Mouse (Mus musculus): ENCODE measurements around the gene Ksr2.
"Not testable (repeated sequence)": the region's sequence is repeated elsewhere in the genome, so short reads cannot be mapped to it uniquely, and the experiment has no call there.

The Ksr2 gene

DNA sequence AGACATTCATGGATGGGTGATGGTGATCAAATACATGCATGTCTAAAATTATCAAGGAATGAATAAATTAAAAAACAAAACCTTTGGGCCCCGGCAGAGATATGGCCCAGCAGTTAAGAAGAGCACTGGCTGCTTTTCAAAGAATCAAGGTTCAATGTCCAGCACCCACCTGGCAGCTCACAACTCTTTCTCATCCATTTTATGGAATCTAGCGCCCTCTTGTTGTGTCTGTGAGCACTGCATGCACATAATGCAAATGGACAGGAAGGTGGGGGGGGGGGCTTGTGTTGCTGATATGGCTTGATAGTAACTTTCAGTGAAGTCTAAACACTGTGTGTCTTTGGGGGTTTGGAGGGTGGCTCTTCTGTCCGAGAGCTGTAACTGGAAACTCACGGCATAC, 5.6 kb upstream of the Ksr2 start:
- DNase-seq (ENCODE audit: low spot score in 2 of 2): peak; percentile 19 to 40

DNA sequence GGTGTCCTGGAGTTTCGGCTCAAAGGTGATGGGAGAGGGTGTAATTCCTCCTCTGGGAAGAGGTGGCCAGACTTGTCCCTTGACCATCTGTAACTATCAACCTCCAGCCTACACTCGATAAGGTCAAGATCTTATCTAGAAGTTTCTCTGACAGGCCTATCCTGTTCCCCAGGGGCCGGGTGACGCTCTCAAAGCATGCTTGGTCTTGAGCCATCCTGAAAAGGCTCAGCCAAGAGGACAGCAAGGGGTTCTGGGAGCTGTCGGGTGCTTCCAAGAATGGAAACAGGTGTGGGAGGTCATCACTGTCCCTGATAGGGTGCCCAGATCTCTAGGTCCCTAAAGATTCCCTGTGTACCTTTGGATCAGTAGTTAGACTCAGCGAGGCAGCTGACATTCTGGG, 4.4 kb upstream of the Ksr2 start:
- DNase-seq (ENCODE audit: low spot score in 2 of 2): no peak

DNA sequence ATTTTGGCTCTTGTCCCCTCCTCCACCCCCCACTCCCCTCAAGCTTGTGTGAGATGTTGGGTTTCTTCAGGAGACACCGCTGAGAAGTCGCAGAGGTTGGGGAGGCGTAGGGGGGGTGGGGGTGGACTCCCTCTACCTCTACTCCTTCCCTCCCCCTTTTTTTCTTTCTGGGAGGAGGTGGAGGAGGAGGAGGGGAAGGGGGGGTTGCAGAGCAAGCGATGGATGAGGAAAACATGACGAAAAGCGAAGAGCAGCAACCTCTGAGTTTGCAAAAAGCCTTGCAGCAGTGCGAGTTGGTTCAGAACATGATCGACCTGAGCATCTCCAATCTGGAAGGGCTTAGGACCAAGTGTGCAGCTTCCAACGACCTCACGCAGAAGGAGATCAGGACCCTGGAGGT, 811 bp downstream of the Ksr2 start:
- no peak for DNase-seq (ENCODE audit: low spot score in 2 of 2)

DNA sequence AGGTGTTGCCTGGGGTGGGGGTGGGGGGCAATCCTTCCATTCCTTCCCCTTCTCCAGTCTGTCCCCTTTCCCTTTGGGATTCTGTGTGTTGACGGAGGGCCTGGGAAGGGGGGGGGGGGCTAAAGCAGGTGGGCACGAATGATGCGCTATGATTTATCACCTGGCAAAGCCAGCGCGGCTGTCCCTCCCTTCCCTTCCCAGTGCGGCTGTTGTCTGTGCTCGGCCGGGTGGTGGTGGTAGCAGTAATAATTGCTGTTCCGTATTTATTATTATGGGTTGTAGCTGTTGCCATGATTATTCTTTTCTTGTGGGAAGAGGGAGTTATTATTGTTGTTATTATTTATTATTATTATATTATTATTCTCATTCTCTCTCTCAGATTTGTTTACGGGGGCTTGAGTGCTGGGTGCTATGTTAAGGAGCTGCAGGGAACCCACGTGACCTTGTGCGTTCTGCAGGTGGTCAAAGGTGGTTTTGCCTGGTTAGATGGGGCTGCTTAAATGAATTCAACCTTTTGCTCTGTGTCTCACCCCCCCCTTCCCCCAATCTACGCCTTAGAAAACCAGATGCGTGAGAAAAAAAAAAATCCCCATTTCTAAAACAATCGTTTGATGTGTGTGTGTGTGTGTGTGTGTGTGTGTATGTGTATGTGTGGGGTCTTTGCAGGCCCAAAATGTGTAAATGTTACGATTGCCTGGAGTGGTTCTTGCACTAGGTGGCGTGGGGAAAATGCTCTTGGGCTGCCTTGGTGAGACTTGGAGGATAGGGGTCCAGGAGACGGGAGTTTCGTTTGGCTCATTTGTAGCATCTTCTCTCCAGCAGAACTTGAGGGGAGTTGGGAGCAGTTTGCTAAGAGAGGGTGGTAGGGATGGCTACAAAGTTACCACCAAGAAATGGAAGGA, 1.5 kb downstream of the Ksr2 start:
- DNase-seq (ENCODE audit: low spot score in 2 of 2): no peak

DNA sequence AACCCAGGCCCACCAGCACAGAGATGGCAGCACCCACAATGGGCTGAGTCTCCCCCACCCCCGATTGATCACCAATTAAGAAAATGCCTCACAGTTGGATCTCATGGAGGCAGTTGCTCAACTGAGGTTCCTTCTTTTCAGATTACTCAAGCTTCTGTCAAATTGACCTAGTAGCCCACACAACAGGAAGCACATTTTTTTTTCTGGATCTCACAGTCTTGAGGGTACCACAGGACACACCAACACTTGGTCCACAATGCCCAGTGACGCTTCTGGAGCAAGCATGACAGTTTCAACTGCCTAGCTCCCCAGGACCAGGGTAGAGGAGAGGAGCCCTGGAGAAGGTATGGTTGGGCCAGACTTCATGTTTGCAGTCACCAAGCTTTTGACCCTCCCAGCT, 3.6 kb downstream of the Ksr2 start:
- no peak for DNase-seq (ENCODE audit: low spot score in 2 of 2)

DNA sequence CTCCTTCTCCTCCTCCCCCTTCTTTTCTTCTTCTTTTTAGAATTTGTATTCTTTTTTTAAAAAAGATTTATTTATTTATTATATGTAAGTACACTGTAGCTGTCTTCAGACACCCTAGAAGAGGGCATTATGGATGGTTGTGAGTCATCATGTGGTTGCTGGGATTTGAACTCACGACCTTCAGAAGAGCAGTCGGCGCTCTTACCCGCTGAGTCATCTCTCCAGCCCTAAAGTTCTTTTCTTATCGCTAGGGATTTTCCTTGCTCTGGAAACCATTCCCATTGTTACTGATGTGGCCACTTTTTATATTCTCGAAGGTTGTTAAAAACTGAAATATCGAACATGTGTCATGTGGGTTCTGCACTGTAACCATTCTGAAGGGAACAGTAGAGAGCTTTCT, 19.7 kb downstream of the Ksr2 start:
- not testable (repeated sequence) for DNase-seq (ENCODE audit: low spot score in 2 of 2)

DNA sequence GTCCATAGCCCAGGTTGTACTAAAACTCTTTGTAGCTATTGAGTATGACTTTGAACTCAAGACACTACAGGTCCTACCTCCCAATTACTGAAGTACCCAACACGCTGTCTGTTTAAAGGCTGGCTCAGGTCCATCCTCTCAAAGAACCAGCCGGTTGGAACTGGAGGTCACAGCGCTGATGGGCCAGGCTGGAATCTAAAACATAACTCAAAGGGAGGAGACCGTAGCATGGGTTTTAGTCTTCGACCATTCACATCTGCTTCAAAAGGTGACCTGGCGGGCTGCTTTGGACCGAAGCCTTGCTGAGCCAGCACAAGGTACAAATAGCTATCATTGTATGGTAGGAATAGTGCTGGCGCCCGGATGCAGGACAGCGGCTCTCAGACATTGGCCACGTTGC, 26.5 kb downstream of the Ksr2 start:
- DNase-seq (ENCODE audit: low spot score in 2 of 2): no peak

DNA sequence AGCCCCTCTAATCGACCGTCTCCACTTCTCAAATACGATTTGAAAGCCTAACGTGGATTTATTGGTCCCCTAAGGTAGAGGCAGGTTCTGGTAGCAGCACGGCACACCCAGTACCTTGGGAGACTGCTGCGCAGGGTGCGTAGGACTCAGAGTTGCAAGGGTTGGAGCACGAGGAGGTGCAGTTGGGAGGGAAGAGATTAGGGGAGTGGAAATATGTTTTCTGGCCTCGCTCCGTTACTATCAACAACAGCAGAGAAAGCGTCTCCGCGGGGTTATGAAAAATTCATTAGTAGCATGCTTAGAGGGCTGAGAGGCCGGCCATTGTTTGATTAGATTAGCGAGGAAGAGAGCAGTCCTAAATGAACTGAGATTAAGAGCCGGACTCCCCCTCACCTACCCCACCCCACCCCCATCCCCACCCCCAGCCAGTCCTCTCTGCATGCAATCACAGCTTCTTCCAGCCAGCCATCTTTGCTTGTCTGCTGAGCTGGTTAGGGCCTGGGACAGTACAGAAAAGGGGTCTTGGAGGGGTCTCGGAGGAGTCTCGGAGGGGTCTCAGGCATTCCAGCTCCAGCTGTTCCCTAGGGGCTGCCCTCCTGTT, 27.5 kb downstream of the Ksr2 start:
- DNase-seq (ENCODE audit: low spot score in 2 of 2): no peak

DNA sequence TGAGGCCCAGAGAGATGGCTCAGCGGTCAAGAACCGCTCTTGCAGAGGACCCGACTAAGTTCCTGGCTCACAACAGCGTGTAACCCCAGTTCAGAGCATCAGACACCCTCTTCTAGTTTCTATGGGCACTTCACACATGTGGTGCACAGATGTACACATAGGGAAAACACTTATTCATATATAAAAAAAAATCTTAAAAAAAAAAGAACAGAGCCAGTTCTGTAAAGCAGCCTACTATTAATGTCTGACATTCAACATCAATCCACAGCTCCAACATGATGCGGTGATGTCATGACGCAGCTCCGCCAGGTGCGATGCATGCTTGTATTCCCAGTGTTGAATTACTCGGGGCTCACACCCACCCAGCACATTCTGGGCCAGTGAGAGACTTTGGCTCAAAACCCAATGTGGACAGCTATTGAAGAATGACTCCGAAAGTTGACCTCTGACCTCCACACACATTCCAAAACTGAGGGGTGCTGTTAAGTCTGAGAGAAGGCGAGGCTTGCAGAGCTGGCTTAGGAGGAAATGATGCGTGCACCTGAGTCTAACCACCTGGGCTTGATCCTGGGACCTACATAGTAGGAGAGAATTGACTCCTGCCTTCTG, 28.5 kb downstream of the Ksr2 start:
- DNase-seq (ENCODE audit: low spot score in 2 of 2): no peak

DNA sequence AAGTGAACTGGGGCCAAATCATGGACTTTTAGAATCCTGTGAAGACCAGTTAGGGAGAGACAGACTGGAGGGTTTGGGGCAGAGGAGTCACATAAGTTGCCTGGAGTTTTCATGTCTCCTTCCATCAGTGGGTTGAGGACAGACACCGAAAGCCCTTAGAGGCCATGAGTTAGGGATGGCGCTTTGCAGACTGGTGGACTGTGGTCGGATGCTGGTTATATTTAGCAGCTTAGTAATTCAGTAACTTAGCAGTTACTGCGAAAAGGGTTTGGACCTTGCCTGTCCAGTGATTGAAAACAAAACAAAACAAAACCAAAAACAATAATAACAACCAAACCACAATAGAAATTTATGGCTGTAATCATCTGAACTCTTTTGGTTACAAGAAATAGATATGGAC, 29.3 kb downstream of the Ksr2 start:
- no peak for DNase-seq (ENCODE audit: low spot score in 2 of 2)

DNA sequence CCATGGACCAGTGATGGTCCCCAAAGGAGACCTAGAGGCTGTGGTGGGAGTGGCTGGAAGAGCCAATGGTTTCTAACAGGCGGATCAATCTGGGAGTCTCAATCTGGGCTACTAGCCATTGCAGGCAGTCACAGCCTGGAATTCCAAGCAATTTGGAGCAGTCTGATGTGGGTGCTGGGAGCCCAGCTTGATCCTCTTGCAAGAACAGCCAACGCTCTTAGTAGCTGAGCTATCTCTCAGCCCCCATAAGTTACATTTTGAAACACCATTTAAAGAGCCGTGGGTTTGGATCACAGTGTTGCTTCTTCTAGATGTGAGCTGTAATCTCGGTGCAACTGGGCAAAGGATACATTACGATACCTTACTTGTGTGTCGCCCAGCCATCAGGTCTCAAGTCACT, 30.1 kb downstream of the Ksr2 start:
- no peak for DNase-seq (ENCODE audit: low spot score in 2 of 2)

DNA sequence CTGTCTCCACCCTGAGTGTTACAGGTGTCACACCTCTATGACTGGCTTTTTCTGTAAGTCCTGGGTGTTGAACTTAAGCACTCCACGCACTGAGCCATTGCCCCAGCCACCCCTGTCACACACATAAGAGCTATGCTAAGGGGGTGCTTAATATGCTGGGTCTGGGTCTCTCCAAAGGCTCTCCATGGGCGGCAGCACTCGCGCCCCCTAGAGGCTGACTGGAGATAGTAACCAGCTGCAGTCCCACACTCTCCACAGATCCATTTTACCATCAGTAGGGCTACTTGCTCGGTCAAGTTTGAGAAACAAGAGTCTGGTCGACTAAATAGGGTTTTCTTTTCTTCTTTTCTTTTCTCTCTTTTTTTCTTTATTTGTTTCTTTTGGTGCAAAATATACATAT, 33.9 kb downstream of the Ksr2 start:
- DNase-seq (ENCODE audit: low spot score in 2 of 2): no peak

DNA sequence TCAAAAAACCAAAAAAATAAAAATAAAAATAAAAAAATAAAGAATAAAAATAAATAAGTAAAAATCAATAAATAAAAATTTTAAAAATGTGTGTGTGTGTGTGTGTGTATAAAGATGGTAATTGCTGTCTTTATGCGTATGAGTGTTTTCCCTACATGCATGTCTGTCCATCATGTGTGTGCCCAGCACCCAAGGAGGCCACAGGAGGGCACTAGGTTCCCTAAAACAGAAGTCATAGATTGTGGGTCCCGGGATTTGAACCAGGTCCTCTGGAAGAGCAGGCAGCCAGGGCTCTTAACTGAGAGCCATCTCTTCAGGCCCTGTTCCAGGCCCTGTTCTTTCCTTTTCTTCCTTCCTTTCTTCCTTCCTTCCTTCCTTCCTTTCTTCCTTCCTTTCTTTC, 38.2 kb downstream of the Ksr2 start:
- no peak for DNase-seq (ENCODE audit: low spot score in 2 of 2)

DNA sequence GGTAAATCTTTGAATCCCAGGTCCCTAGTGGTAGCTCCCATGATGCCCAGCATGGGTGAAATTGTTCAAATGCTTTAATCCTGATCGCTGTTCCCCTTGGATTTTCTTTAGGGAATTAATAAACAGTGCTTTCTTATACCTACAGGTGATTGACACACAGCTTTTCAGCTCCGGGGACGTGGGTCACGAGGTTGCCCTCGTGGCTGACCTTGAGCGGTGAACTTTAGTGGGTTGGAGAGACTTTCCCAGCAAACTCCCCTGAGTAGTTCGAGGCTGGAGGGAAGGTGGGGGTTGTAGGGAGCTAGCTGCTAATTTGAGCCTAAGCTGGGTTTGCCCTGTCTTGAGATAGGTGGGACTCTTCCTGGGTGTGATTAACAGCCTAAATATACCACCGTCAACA, 41.7 kb downstream of the Ksr2 start:
- no peak for DNase-seq (ENCODE audit: low spot score in 2 of 2)

DNA sequence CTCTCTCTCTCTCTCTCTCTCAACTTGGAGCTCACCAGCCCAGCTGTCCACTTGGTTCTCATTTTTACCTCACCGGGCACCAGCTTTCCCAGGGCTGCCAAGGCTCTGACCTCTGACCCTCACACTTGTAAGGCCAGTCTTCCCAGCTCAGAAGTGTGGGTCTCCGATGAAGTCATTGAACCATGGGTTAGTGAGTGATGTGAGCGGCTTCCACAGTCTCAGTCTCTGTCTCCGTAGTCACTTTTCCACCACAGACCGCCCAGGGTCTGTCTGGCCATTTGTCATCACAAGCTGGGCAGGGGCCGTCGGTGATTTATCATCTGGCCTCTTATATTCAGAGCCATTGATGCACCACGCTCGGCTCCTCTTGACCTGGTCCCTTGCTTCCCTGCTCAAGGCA, 43.3 kb downstream of the Ksr2 start:
- DNase-seq (ENCODE audit: low spot score in 2 of 2): no peak

DNA sequence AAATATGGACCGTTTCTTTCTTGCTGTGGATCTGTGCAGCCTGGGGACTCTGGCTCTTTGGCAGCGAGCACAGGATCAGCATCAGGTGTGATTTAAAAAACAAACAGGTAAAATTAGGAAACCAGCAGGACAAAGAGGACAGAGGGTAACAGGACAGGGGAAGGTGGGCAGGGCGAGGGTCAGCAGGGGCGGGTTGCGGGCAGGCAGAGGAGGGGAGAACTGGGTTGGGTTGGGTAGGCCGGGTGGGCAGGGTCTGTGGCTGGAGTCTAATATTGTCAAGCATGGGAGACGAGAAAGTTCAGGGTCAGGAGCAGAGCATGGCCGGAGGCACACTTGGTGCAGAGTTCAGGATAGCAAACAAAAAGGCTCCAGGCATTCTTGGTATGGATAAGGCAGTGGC, 43.8 kb downstream of the Ksr2 start:
- DNase-seq (ENCODE audit: low spot score in 2 of 2): no peak

DNA sequence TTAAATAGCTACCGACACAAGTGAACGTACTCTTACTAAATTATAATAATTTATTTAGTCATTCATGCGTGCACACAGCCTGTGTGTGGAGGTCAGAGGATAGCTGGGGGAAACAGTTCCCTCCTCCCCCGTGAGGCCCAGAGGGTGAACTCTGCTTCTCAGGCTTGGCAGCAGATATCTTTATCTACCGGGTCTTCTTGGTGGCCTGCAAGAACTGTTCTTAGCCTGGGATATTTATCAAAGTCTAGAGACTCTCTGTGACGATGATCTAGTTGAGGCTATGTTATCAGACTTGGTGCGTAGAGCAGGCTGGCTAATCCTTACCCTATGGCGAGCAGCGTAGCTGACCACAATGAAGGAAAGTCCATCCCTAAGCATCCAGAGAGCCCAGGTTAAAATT, 45.1 kb downstream of the Ksr2 start:
- DNase-seq (ENCODE audit: low spot score in 2 of 2): no peak

DNA sequence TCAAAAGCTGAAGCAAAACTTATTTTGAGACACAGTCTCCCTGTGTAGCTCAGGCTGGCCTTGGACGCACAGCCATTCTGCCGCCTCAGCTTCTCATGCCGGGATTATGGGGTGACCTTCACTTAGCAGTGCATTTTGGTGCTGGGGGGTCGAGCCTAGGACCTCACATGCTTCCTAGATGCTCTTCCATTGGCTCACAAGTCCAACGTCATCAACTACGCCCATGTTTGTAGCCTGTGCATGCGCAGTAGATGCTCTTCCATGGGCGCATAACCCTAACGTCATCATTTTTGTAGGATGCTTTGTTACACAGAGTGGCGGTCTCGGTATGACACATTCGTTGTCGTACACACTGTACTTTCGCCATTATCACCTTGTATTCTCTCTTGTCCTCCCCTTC, 46.5 kb downstream of the Ksr2 start:
- no peak for DNase-seq (ENCODE audit: low spot score in 2 of 2)

DNA sequence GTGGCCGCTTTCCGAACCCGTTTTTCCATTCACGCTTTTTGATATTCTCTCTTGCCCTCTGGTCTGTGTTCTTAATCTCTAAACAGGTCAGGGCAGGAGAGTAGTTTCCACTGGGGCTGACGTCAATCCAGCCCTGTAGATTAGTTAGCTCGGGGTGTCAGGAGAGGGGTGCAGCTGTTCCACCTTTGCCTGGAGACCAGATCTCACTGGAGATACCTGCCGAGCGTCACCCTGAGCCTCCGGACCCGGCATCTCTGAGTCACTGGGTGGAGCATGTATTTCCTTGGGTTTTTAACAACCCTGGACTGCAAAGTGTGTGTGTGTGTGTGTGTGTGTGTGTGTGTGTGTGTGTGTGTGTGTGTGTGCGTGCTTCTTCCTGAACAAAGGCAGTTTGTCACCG, 53.3 kb downstream of the Ksr2 start:
- no peak for DNase-seq (ENCODE audit: low spot score in 2 of 2)

DNA sequence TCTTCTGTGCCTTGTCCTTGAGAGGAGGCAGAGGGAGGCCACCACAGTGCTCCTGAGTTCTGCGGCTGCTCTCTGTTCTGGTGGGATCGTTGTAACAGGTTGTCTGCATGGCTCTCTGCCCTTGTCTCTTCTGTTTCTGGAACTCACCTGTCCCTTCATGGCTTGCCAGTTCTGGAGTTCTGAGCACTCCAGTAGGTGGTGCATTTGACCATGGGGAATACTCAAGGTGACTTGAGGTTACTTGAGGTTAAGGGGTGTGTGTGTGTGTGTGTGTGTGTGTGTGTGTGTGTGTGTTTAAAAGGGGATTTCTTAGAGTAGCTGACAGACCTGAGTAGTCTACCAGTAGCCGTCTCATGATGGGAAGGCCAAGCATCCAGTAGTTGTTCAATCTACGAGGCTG, 55.2 kb downstream of the Ksr2 start:
- DNase-seq (ENCODE audit: low spot score in 2 of 2): no peak

DNA sequence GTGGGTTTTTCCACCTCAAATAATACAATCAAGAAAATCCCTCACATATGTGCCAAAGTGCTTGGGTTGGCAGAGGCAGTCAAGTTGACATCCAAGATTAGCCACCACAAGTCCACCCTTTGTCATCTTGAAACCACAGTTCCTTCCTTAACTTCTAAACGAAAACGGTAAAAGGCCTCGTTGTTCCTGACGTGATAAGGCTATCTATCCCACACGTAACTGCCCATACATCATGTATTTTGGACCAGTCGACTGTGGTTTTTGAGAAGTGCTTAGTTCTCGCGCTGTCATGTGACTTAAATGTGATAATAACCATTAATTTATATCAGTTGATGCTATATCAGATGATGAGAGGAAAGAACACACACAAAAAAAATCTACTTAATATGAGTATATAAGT, 55.8 kb downstream of the Ksr2 start:
- DNase-seq (ENCODE audit: low spot score in 2 of 2): no peak

DNA sequence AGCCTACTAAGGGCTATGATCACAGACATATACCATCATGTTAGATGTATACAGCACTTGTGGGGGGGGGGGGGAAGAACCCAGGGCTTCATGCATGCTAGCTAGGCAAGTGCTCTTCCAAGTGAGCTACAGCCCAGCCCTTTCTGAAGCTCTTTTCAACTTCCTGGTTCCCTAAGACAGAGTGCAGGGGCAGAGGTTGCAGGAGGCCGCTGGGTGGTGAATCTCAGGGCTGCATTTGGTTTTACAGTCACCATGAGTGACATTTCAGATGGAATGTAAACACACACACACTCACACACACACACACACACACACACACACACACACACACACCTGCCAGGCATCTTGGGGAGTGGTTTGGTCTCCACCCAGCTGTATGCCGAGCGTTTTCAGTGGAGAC, 67.4 kb downstream of the Ksr2 start:
- DNase-seq (ENCODE audit: low spot score in 2 of 2): no peak

DNA sequence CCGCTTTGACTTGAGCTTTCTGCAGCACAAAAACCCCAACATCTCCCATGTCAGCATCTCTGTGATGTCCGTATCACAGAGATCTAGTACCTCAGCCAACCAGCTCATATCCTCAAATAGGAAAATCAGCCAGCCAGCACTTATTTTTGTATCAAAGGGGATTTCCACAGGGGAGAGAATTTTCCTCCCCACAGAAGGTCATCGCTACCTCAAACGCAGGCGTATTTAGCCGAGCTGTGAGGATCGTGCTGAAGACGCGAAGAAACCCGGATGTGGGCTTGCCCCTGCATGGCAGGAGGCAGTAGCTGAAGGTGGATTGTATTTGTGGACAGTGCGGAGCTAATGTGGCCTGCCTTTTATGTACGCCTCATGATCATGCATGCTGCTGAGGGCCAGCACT, 67.8 kb downstream of the Ksr2 start:
- DNase-seq (ENCODE audit: low spot score in 2 of 2): no peak

Data from natural killer cell, adult 2 months (primary cell).